Mouse (Mus musculus) layer of hippocampus, adult 18-20 months (tissue): Measurements from ENCODE around the gene Hnrnpa2b1. TPM values are rescaled to one million over a fixed set of nuclear protein-coding genes. Genes with fewer than 3 reads are reported as not detected.

Experiments
- DNase-seq, 2 experiments: peaks; one replicate each; pipeline ENCODE4 v3.0.0; 2022; ENCODE audit warnings: low spot score in 2 of 2
- total RNA-seq, 2 experiments: library from RNA; stranded (reverse); gene quantifications; 2 replicates each; pipeline ENCODE4 v1.2.3; 2021

Hnrnpa2b1 gene
- total RNA-seq, 2 experiments from 2014 or later, result 482 to 501 TPM

DNA sequence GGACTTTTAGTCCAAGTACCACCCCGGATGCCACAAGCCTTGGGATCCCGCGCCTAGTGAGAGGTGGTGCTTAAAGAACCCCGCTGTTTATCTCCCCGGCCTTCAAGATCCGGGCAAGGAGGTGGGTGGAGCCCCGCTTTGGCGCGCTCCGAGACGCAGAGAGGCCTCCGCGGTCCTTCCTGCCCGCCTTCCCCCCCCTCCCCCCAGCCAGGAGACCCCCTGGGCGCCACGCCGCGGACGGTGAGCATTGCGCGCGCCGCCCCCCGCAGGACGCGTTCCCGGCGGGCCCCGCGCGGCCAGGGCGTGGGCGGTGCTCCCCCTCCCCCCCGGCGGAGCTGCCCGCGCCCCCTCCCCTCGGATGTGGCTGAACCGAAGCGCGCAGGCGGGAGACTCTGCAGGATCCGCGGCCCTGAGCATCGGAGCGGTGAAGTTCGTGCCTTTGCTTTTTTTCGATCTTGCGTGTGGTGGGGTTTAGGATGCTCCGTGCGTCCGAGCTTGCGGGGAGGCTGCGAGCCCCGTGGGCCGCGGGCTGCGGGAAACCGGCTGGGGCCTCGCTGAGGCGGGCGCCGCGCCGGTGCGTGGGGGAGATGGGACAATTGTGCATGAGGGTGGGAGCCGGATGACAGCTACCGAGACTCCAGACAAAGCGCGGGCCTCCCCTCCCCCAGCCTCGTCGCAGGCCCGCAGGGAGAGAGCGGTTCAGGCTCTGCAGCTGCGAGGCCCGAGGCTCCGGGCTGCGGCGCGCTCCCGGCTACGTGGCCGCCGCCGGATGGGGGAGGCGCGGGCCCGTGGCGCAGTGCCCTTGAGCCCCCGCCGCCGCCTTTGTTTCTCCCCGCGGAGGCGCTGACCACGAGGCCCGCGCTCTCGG, 851 bp upstream of the Hnrnpa2b1 start, which contains the start of gene Cbx3:
Gene Cbx3 (plus strand): TSS at position 50 of the 868 bp plus-strand sequence.
- peak; percentile 73 to 86 for DNase-seq

- DNase-seq, result peak; percentile 45 to 82
Observed at GRCm38 (mm10) chr6:51468891-51469561, 668 bp downstream of the Hnrnpa2b1 start.

- DNase-seq, result no peak
Observed at GRCm38 (mm10) chr6:51467649-51468048, 2.0 kb downstream of the Hnrnpa2b1 start.

GRCm38 (mm10) chr6:51460363-51460762, 9.3 kb downstream of the Hnrnpa2b1 start:
- no peak for DNase-seq

GRCm38 (mm10) chr6:51460021-51460360, 9.7 kb downstream of the Hnrnpa2b1 start:
- no peak for DNase-seq

DNA sequence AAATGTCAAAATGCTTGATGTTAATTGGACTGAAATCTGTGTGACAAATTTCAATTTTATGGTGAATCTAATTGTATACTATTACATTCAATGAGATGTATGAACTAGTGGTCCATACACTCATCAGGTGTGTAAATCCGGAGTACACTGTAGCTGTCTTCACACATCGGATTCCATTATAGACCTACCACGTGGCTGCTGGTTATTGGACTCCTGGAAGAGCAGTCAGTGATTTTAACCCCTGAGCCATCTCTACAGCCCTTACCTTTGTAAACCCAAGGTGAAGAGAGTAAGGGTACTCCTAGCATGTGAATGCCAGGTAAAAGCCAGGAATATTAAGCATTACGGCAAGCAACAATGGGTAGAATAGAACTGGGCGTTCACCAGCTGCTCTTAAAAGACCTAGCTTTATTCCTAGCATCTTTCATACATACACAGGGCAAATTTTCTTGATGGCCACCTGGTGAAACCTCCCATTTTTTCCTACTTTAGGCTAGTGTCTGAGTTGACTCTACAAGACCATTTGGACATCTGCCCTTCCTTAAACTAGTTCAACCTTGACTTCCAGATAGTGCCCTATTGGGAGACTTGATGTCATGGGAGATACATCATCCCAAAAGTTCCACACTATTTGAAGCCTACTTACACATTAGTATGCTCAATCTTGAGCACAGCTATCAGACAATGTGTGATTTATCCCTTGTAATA, 10.2 kb downstream of the Hnrnpa2b1 start:
- no peak for DNase-seq

DNA sequence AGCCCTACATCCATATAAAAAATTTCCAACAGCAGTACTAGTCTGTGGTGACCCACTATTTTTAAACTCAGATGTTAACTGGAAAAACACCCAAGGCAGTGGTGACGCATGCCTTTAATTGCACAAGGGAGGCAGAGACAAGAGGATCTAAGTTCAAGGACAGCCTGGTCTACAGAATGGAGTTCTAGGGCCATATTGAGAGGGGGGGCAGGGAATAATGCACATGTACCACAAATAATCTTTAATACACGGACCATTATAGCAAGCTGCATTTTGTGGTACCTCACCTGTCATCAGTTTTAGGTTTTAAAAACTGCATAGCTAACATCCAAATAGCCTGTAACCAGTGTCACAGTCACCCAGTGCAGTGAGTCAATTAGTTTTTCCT, 10.8 kb downstream of the Hnrnpa2b1 start:
- no peak for DNase-seq

DNA sequence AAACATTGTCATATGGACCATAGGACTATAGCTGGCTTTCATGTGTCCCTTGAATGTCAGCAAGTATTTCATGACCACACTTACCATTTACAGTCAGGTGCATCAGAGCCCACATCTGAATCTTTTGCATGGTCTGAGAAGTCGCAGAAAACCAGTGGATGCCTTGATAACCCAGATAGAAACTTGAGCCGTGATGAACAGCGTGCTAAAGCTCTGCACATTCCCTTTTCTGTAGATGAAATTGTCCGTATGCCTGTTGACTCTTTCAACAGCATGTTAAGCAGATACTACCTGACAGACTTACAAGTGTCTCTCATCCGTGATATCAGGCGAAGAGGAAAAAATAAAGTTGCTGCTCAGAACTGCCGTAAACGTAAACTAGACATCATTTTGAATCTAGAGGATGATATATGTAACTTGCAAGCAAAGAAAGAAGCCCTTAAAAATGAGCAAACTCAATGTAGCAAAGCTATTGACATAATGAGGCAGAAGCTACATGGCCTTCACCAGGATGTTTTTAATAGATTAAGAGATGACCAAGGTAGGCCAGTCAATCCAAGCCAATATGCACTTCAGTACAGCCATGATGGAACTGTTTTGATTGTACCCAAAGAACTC, 11.8 kb downstream of the Hnrnpa2b1 start:
- DNase-seq, result no peak

DNA sequence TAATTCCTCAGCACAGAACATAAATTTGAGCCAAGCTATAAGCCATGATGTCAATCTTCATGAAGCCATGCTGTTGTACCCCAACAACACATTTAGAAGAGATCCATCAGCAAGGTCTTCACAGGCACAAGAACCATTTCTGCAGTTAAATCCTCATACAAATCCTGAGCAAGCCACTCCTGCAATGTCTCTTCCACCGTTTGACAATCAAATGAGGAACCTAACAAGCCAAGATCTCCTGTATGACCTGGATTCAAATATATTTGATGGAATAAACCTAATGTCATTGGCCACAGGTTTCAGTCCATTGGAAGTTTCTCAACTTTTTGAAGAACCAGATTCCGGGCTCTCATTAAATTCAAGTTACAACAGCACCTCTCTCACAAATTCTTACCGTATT, 12.4 kb downstream of the Hnrnpa2b1 start:
- no peak for DNase-seq

DNA sequence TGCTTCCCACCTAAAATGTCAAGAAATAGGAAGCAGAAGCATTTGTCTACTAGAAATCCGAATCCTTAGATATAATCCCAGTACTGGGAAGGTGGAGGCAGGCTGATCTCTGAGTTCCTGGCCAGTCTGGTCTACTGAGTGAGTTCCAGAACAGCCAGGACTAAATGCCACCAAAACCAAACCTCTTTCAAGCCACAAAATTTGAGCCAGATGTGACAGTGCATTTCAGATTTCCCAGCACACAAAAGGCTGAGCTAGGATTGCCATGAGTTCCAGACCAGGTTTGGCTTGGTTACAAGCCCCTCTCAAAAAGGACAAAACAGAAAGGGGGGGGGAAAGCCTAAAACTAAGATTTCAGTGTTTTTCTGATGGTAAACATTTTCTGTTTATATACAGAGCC, 13.5 kb downstream of the Hnrnpa2b1 start:
- DNase-seq, result no peak

GRCm38 (mm10) chr6:51454949-51455348, 14.7 kb downstream of the Hnrnpa2b1 start:
- no peak for DNase-seq

DNA sequence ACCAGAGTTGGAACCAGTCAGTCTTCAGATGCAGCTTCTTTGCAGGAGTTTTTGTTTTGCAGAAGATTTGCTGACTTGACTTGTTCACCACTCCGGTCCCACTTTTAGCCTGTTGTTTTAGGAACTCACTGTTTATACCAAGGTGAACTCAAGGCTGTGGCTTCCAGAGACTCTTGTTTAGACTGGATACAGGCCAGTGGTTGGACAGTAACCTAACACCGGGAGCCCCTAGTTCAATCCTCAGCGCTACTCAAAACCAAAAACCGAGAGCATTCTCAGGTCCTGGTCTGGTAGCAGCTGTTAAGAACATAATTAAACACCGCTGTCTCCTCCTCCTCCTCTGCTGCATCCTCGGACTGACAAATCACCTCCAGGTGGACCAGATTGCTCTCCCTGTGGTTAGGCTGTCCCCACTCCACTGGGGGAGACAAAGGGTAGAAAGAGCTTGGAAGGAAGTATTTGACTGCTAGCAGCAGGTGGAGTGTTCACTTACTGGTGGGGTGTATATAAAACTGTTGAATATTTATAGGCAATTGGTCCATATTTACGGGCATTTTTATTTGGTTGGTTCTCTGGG, 16.7 kb downstream of the Hnrnpa2b1 start:
- DNase-seq, result no peak

DNA sequence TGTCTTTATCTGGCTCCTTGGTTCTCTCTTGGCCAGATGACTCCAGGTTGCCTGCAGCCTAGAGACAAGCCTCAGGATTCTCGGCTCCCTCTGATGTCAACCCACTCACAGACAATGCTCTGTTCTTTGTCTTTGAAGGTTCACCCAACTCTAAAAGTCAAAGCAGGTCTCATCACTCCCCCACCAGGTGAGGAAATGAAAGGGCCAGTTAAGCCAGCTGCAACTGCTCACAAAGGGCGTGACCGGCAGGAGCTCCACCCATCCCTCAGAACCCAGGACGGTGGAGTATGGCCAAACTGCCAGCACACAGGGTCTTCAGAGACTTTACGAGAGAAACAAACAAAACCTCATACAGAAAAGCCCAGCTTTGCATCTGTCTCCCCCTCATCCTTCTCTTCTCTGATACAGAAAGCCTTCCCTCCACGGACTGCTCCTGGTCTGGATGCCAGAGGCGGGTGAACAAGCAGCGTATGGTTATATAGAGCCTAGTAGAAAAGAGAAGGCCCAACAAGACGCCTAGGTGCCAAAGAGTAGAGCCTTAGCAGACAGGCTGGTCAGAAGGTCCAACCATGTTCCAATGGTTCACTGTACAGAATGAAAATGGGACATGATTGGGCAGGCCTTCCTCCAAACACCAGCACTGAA, 27.4 kb downstream of the Hnrnpa2b1 start:
- DNase-seq, result no peak

- no peak for DNase-seq
Observed at GRCm38 (mm10) chr6:51438826-51439330, 30.8 kb downstream of the Hnrnpa2b1 start.

DNA sequence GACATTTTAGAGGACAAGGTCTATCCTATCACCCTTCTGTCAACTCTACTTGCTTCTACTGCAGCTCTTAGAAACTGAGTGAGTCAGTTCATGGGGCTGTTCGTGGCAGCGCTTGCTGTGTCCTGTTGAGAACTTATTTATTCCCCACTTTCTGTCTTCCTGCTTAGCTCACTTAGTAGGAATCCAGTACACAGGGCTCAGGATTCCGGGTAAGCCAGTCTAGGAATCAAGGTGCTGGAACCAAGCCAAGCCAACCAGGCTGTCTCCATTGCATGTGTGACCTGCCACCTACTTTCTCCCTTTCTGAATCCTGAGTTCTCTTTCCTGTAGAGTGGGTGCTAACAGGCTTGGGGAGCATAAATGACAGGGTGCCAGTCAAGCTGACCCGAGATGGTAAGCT, 32.0 kb downstream of the Hnrnpa2b1 start:
- no peak for DNase-seq

DNA sequence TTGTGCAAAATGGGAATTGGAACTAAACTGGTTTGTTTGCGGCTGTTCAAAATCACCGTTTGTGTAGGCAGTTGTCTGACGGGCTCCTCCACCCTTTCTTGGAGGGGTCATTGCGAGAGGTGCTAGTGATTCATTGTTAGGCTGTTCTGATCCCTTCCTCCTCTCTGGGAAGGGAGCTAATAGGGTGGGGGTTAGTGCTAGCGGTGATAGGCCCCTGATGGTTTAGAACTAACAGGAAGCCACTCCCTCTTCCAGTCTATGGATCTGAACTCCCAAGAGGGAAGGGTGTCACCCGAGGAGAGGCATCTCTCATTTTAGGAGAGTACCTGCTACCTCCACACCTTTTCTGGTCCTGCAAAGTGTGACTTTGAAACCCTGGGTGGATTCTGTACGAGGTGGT, 35.4 kb downstream of the Hnrnpa2b1 start:
- no peak for DNase-seq

GRCm38 (mm10) chr6:51432535-51433397, 36.9 kb downstream of the Hnrnpa2b1 start, which contains the start of gene Nfe2l3:
Gene Nfe2l3 (plus strand): TSS chr6:51432670.
- peak; percentile 36 to 45 for DNase-seq

DNA sequence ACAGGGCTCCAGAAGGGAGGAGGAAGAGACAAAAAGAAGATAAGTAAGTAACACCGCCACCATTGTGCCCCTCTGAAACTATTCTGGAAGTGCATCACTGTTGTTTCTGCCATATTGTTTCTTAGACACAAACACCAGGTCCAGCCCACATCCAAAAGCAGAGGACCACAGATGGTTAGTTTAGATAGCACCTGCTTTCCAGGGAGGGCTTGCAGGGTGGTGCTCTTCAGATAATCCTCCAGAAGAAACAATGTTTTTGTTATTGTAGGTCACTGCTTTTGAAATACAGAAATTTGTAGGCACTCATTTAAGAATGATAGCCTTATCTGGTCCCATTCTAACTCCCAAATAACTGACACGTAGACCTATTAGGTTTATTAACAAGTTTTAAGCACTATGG, 45.2 kb downstream of the Hnrnpa2b1 start:
- DNase-seq, result no peak

DNA sequence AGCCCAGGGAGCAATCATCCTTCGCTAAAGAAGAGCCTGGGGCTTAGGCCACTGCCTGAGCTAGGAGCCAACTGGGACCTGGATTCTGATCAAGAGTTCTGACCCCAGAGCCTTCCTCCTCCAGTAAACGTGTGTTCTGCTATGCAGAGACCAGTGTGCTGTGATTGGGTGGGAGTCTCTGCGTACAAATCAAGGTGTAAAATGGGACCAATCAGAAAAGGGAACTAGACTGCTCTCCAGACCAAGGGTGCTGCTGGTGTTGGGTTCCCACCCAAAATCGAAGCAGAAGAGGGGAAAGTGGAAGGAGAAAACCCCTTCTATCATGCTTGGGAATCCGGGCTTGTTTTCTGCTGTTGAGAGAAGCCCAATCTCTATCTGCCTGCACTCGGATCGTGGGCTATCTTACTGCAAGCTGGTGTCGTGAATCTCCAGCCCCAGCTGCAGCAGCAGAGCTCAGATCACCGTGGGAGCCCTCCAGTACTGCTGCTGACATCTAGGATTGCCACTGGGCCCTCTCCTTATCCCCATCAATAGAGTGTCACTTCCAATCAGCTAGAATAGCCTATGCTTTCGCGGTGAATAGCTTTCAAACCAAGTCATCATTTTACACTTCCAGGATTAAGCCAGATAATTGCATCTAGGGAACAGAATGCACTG, 46.1 kb downstream of the Hnrnpa2b1 start:
- DNase-seq, result no peak
